Mouse (Mus musculus) activated CD4-positive, CD25-positive, alpha-beta regulatory T cell, adult 4 months (primary cell): ENCODE data around the gene Atat1. TPM values are rescaled to one million over a fixed set of nuclear protein-coding genes. Genes with fewer than 3 reads are reported as not detected.
A peak's percentile ranks its signal among the peaks of the same experiment; 100 is the strongest.

ENCODE experiments used
- ATAC-seq: one replicate; pipeline ENCODE4 v1.8.0; 2017
- polyA plus RNA-seq, 2 experiments: library from polyadenylated mRNA; unstranded; fragments of 100-300 nt; shearing (Covaris generic); gene quantifications; one replicate each; pipeline ENCODE4 v1.2.1; 2017

The Atat1 gene
- polyA plus RNA-seq, 2 experiments from 2014 or later: 11.7 to 14.3 TPM

- ATAC-seq: no peak
Observed at GRCm38 (mm10) chr17:35870884-35871696, 38.8 kb downstream of the Atat1 start.

- peak; percentile 73 for ATAC-seq
Observed at GRCm38 (mm10) chr17:35870151-35870883, 39.6 kb downstream of the Atat1 start.

GRCm38 (mm10) chr17:35869346-35870067 lies 40.4 kb downstream of the Atat1 start:
- no peak for ATAC-seq

GRCm38 (mm10) chr17:35868961-35869345 lies 40.9 kb downstream of the Atat1 start:
- ATAC-seq: no peak

- ATAC-seq: peak; percentile 46
Observed at GRCm38 (mm10) chr17:35868165-35868820, 41.6 kb downstream of the Atat1 start.

GRCm38 (mm10) chr17:35866911-35867890 lies 42.7 kb downstream of the Atat1 start:
- ATAC-seq: no peak

GRCm38 (mm10) chr17:35866281-35866831 lies 43.5 kb downstream of the Atat1 start:
- no peak for ATAC-seq

- no peak for ATAC-seq
Observed at GRCm38 (mm10) chr17:35865481-35866280, 44.2 kb downstream of the Atat1 start, which contains the start of gene Ppp1r18. Gene Ppp1r18 (plus strand): TSS chr17:35865593.

- ATAC-seq: no peak
Observed at GRCm38 (mm10) chr17:35864832-35865353, 45.0 kb downstream of the Atat1 start.

- ATAC-seq: peak; percentile 91
Observed at GRCm38 (mm10) chr17:35861198-35861857, 48.5 kb downstream of the Atat1 start, which contains the start of gene Nrm. Gene Nrm (plus strand): TSS chr17:35861318.

GRCm38 (mm10) chr17:35860831-35861197 lies 49.1 kb downstream of the Atat1 start:
- no peak for ATAC-seq

GRCm38 (mm10) chr17:35859835-35860234 lies 50.0 kb downstream of the Atat1 start:
- ATAC-seq: no peak

- ATAC-seq: no peak
Observed at GRCm38 (mm10) chr17:35859371-35859770, 50.5 kb downstream of the Atat1 start.

GRCm38 (mm10) chr17:35850974-35851373 lies 58.9 kb downstream of the Atat1 start:
- ATAC-seq: no peak

- ATAC-seq: no peak
Observed at GRCm38 (mm10) chr17:35848112-35848511, 61.8 kb downstream of the Atat1 start.
